Mouse (Mus musculus) cortical plate, adult 2 months (tissue): Measurements from ENCODE around the gene Accs.

ENCODE experiments used
- CTCF ChIP-seq: fragments of 200-500 bp; IDR thresholded peaks from 2 replicates; pipeline ENCODE4 v1.5.1; 2011; ENCODE audit warnings: mild to moderate bottlenecking, control low read depth, low read length; ENCODE audit not compliant: insufficient read depth; ENCODE audit errors: extremely low read depth
- POLR2A ChIP-seq: fragments of 200-500 bp; IDR thresholded peaks from 2 replicates; pipeline ENCODE4 v1.6.1; 2011; ENCODE audit warnings: mild to moderate bottlenecking, low read length, control low read depth; ENCODE audit not compliant: insufficient read depth; ENCODE audit errors: extremely low read depth

GRCm38 (mm10) chr2:93784721-93785431 lies 64.9 kb downstream of the Accs start:
- TF ChIP-seq POLR2A (no peak), CTCF (no peak)
